Mouse (Mus musculus): Measurements from ENCODE around the gene Hmgb1.

DNA sequence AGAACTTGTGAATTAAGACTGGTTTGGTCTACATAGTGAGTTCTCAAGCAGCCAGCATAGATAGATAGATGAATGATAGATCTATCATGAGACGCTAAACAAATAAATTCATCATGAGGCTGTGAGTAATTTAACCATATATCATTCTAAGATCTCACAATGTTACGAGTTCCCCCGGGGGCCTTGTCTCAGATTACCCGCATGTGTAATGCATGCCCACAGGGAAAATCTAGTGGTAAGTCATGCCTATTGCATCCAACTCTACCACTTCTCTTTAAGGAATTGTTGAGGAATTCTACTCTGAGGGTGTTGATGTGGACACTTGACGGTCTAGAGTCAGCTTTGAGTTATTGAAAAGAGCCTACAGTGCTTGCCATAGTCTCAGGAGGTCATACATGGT is 22.0 kb upstream of the Hmgb1 start:
- no peak for TF ChIP-seq EP300 (IDR thresholded peaks at IDR 0.05; ENCODE audit: insufficient read depth, low read depth, low read length)
- TF ChIP-seq CTCF (IDR thresholded peaks at IDR 0.05), result no peak
- TF ChIP-seq POLR2A (IDR thresholded peaks at IDR 0.05; ENCODE audit: insufficient read depth, low read depth, low read length), result no peak
